Mouse (Mus musculus): ENCODE results near the gene F2rl2. TPM values are rescaled to one million over a fixed set of nuclear protein-coding genes. Genes with fewer than 3 reads are reported as not detected.

F2rl2 gene
- polyA plus RNA-seq, 1 experiment from 2014 or later, result 0.79 TPM

DNA sequence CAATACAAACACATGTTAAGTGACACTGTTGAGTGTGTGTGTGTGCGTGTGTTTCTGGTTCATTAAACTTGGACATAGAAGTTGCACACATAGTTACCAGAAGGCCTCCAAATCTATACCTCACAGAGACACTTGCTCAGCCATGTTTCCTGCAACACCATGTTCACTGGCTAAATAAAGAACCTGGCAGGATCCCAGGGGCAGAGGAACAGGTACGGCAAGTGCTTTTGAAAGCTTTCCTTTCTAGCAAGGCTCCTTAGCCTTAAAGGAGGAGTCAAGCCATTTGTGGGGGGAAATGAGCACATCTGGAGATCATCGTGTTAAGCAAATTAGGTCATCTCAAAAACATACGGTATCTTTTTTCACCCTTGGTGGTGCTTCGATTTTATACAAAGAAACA is 6.7 kb downstream of the F2rl2 start:
- peaks cover 8% of the 10 kb centered on the region; the same call in 1 of the 2 replicates for H3K4me1 ChIP-seq

GRCm38 (mm10) chr13:95705589-95705988 is 8.9 kb downstream of the F2rl2 start:
- H3K4me3 ChIP-seq, result no peak overlapping the region
- H3K27me3 ChIP-seq (replicated peaks), result no peaks in the 10 kb centered on the region
- no peak overlapping the region for H3K9ac ChIP-seq
- ATAC-seq (ENCODE audit: extremely low read depth, insufficient number of reproducible peaks, low FRiP score, low TSS enrichment), result no peak
- no peak overlapping the region for H3K4me2 ChIP-seq
- H3K9me3 ChIP-seq, result no peaks in the 10 kb centered on the region
- WGBS, result 84% methylated on average over 6 of the region's 6 CpGs
- no peak overlapping the region for H3K27ac ChIP-seq (replicated peaks)
- peaks cover 5% of the 10 kb centered on the region; the same call in 1 of the 2 replicates for H3K4me1 ChIP-seq
- no peaks in the 10 kb centered on the region for H3K36me3 ChIP-seq

More for the DNA sequence above, 6.7 kb downstream of the F2rl2 start:
- H3K27ac ChIP-seq (replicated peaks), result no peak overlapping the region
- no peak overlapping the region for H3K4me3 ChIP-seq
- H3K4me2 ChIP-seq, result no peak overlapping the region
- 70% methylated on average over 5 of the region's 5 CpGs for WGBS
- no peak for ATAC-seq (ENCODE audit: extremely low read depth, insufficient number of reproducible peaks, low FRiP score, low TSS enrichment)
- H3K27me3 ChIP-seq (replicated peaks), result no peaks in the 10 kb centered on the region
- no peaks in the 10 kb centered on the region for H3K36me3 ChIP-seq
- no peaks in the 10 kb centered on the region for H3K9me3 ChIP-seq
- no peak overlapping the region for H3K9ac ChIP-seq

GRCm38 (mm10) chr13:95712054-95712453 is 15.4 kb downstream of the F2rl2 start:
- H3K36me3 ChIP-seq, result no peaks in the 10 kb centered on the region
- H3K4me2 ChIP-seq, result no peak overlapping the region
- no peak overlapping the region for H3K4me3 ChIP-seq
- H3K27me3 ChIP-seq (replicated peaks), result no peaks in the 10 kb centered on the region
- no peaks in the 10 kb centered on the region for H3K9me3 ChIP-seq
- H3K27ac ChIP-seq (replicated peaks), result no peak overlapping the region
- H3K4me1 ChIP-seq, result peaks cover 3% of the 10 kb centered on the region; the same call in 1 of the 2 replicates
- no peak for ATAC-seq (ENCODE audit: extremely low read depth, insufficient number of reproducible peaks, low FRiP score, low TSS enrichment)
- H3K9ac ChIP-seq, result no peak overlapping the region

DNA sequence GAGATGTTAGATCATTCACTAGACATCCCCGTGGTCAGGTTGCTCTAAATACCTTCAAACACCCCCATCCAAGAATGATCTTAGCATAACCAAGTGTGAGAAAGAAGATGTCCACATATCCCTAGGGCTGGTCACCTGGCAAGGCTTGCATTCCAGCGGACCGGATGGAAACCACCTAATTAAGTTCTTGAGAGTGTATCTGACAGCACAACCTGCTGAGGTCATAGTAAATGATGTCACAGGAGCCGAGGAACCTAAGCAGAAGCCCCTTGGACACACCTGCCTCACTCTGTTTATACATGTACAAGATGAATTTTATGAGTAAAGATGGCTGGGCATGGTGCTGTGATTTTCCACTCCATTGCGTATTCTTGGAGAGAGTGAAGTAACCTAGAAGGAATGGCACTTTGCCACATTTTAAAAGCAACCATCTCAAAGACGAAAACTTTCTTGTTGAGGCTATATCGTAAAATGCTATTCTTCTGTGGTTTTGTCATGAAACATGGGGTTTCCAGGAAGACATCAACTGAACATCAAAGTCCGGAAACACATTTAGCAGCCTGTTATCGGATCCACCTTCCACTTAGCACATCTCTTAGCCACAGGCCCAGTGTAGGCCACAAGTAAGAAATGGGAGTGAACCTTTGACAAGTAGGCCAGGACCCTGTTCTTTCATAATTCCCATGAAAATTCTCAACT is 16.1 kb downstream of the F2rl2 start:
- no peak for ATAC-seq (ENCODE audit: extremely low read depth, insufficient number of reproducible peaks, low FRiP score, low TSS enrichment)
- 83% methylated on average over 9 of the region's 9 CpGs for WGBS
- no peak overlapping the region for H3K4me2 ChIP-seq

DNA sequence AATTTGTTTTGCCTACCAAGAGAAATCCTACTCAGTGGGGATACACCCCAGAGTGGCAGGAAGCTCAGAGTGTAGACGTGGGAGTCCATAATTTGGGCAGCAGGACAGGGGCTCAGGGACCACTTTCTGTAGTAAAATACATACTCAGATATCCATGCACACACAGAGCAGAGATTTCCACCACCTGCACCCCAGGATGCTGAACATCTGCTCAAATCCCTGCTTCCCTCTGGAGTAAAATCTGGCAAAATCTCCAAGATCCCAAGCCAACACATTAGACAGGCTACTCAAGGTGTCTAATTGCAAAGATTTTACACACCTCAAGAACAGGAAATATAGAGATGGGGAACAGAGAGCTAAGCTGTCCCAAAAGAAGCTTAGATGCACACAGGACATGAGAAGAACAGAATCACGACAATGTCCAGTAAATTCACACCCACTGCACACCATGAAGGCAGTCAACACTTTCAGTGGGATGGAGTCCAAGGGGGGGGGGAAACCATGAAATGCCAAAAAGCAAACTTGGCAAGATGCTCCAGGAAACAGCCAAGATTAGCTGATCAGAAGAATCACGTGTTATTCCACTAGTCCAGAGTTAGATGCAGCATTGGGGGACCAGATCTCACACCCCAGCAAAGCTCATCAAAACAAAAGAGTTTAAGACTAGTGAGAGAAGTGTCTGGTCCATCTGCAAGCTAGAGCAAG is 17.8 kb downstream of the F2rl2 start:
- ATAC-seq (ENCODE audit: extremely low read depth, insufficient number of reproducible peaks, low FRiP score, low TSS enrichment), result no peak
- Histone ChIP-seq H3K4me2 (no peak overlapping the region), H3K27me3 (replicated peaks) (no peaks in the 10 kb centered on the region), H3K27ac (replicated peaks) (no peak overlapping the region), H3K4me3 (no peak overlapping the region), H3K9me3 (no peaks in the 10 kb centered on the region), H3K36me3 (no peaks in the 10 kb centered on the region), H3K4me1 (peaks cover 7% of the 10 kb centered on the region), H3K9ac (no peak overlapping the region)
- WGBS, result 45% methylated on average over 3 of the region's 3 CpGs

More for the DNA sequence above, 16.1 kb downstream of the F2rl2 start:
- Histone ChIP-seq H3K4me3 (no peak overlapping the region), H3K27ac (replicated peaks) (no peak overlapping the region), H3K9ac (no peak overlapping the region), H3K4me1 (peaks cover 3% of the 10 kb centered on the region; the same call in 1 of the 2 replicates), H3K9me3 (no peaks in the 10 kb centered on the region), H3K36me3 (no peaks in the 10 kb centered on the region), H3K27me3 (replicated peaks) (no peaks in the 10 kb centered on the region)

- H3K4me3 ChIP-seq, result no peak overlapping the region
- H3K9me3 ChIP-seq, result no peaks in the 10 kb centered on the region
- no peak overlapping the region for H3K4me2 ChIP-seq
- H3K27me3 ChIP-seq (replicated peaks), result no peaks in the 10 kb centered on the region
- peaks cover 13% of the 10 kb centered on the region for H3K4me1 ChIP-seq
- no peak overlapping the region for H3K9ac ChIP-seq
- no peak for ATAC-seq (ENCODE audit: extremely low read depth, insufficient number of reproducible peaks, low FRiP score, low TSS enrichment)
- 68% methylated on average over 4 of the region's 4 CpGs for WGBS
- no peak overlapping the region for H3K27ac ChIP-seq (replicated peaks)
- no peaks in the 10 kb centered on the region for H3K36me3 ChIP-seq
These were observed 18.7 kb downstream of the F2rl2 start for GRCm38 (mm10) chr13:95715356-95715755.

DNA sequence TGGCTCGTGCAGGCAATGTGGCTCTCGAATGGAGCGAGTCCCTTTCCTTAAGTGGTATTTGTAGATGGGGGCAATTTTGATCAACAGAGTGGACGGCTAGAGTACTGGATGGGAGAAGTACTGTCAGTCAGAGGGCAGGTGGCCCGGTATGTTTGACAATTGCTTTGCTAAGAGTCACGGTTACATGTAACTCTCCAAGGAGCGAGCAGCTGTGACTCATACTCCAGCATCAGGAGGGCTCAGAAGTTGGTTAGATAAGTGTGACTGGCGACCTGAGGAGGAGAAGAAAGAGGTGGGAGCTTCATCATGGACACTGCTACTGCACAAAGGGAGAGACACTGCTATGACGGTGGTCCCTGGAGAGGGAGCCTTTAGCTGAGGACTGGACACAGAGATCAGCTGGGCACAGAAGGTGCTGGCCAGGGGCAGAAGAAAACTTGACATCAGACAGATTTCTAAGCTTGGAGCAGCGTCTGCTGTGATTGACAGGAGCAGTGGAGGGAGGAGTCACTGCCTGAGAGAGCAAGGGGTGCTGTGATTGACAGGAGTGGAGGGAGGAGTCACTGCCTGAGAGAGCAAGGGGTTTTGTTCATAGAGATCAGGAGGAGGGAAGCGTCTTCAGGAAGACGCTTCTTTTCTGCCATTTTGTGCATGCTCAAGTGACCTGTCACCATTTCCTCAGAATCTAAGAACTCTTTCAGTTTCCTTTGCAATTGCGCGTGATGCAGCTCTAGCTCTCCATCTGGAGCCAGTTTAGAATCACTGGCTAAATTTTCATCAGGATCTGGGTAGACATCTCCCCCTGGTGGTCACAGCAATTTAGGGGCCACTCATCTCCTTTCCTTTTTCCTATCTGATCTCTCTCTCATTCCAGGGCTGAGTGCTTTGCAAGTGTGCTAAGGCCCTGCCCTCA is 22.9 kb downstream of the F2rl2 start:
- no peaks in the 10 kb centered on the region for H3K27me3 ChIP-seq (replicated peaks)
- H3K27ac ChIP-seq (replicated peaks), result no peak overlapping the region
- H3K4me3 ChIP-seq, result peak overlapping the region; percentile 44
- H3K9ac ChIP-seq, result peak overlapping the region; percentile 67; the same call in 1 of the 2 replicates
- WGBS, result 43% methylated on average over 14 of the region's 14 CpGs
- ATAC-seq (ENCODE audit: extremely low read depth, insufficient number of reproducible peaks, low FRiP score, low TSS enrichment), result peak; percentile 42; the same call in 1 of the 2 replicates
- no peaks in the 10 kb centered on the region for H3K36me3 ChIP-seq
- H3K4me1 ChIP-seq, result peaks cover 13% of the 10 kb centered on the region
- peak overlapping the region; percentile 66 for H3K4me2 ChIP-seq
- H3K9me3 ChIP-seq, result no peaks in the 10 kb centered on the region

- H3K27me3 ChIP-seq (replicated peaks), result no peaks in the 10 kb centered on the region
- no peak overlapping the region for H3K27ac ChIP-seq (replicated peaks)
- no peak for ATAC-seq (ENCODE audit: extremely low read depth, insufficient number of reproducible peaks, low FRiP score, low TSS enrichment)
- WGBS, result 80% methylated on average over 4 of the region's 4 CpGs
- H3K9me3 ChIP-seq, result no peaks in the 10 kb centered on the region
- H3K9ac ChIP-seq, result no peak overlapping the region
- H3K4me3 ChIP-seq, result no peak overlapping the region
- no peak overlapping the region for H3K4me2 ChIP-seq
- no peaks in the 10 kb centered on the region for H3K36me3 ChIP-seq
- 0 out of 2 replicates have a peak, but pooled peaks cover 2% of the 10 kb centered on the region for H3K4me1 ChIP-seq
These were observed 33.8 kb downstream of the F2rl2 start for GRCm38 (mm10) chr13:95730491-95730890.

GRCm38 (mm10) chr13:95739651-95740050 is 43.0 kb downstream of the F2rl2 start:
- Histone ChIP-seq H3K4me1 (0 out of 2 replicates have a peak, but pooled peaks cover 7% of the 10 kb centered on the region), H3K9ac (no peak overlapping the region), H3K4me3 (no peak overlapping the region), H3K27ac (replicated peaks) (no peak overlapping the region), H3K36me3 (no peaks in the 10 kb centered on the region), H3K4me2 (no peak overlapping the region), H3K27me3 (replicated peaks) (no peaks in the 10 kb centered on the region), H3K9me3 (no peaks in the 10 kb centered on the region)
- ATAC-seq (ENCODE audit: extremely low read depth, insufficient number of reproducible peaks, low FRiP score, low TSS enrichment), result no peak
- WGBS, result 60% methylated on average over 5 of the region's 5 CpGs

GRCm38 (mm10) chr13:95741813-95742689 is 45.4 kb downstream of the F2rl2 start:
- no peaks in the 10 kb centered on the region for H3K36me3 ChIP-seq
- 86% methylated on average over 11 of the region's 11 CpGs for WGBS
- H3K4me1 ChIP-seq, result peaks cover 9% of the 10 kb centered on the region; the same call in 1 of the 2 replicates
- H3K9me3 ChIP-seq, result no peaks in the 10 kb centered on the region
- no peak for ATAC-seq (ENCODE audit: extremely low read depth, insufficient number of reproducible peaks, low FRiP score, low TSS enrichment)
- H3K27me3 ChIP-seq (replicated peaks), result no peaks in the 10 kb centered on the region
- H3K9ac ChIP-seq, result no peak overlapping the region
- H3K4me3 ChIP-seq, result no peak overlapping the region
- H3K27ac ChIP-seq (replicated peaks), result no peak overlapping the region
- no peak overlapping the region for H3K4me2 ChIP-seq

All from heart, embryonic 13.5 days (tissue).